Mouse (Mus musculus) mouse trophoblast stem cell (cell line): ENCODE data around the gene Masp1.

Experiments
- in situ Hi-C, 2 experiments: fragments of 300-500 bp; cut with MseI, MboI; formaldehyde crosslinking; loops; 2 replicates in 1 of 2; 3 replicates in 1 of 2; pipeline ENCODE4 v1.15.1; 2025

The Masp1 gene

DNA sequence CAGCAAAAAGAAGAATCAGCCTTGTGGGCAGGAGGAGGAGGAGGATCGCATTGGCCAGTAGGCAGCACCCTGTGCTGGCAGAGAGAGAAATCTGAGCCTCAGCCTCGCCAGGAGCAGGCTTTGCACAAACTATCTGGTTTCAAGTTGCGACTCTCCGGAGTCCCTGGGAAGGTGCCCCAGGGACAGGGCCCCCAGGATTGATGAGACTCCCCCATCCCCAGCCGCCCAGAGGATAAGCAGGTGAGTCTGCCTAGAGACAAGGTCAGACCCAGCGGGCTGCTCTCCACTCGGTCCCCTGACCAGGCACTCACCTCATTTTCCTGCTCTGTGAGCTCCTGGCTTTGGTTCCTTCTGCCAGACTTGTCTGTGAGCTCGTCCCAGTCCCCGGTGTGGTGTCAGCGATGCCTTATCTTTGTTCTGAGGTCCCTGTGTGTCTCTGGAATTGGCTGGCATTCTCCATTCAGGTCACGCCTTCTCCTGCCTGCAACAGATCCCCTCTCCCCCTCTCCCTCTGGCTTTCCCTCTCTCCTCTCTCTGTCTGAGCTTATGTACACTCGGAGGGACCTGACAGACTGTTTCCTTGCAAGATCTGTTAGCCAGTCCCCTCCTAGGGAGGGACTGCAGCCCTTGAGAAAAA is at the start of gene Masp1, which contains the start of gene Rtp4:
Gene Masp1 (minus strand): TSS at position 581 of the 637 bp plus-strand sequence.
Gene Rtp4 (plus strand): TSS at position 57 of the 637 bp plus-strand sequence.
- in situ Hi-C loops: no loop called here

DNA sequence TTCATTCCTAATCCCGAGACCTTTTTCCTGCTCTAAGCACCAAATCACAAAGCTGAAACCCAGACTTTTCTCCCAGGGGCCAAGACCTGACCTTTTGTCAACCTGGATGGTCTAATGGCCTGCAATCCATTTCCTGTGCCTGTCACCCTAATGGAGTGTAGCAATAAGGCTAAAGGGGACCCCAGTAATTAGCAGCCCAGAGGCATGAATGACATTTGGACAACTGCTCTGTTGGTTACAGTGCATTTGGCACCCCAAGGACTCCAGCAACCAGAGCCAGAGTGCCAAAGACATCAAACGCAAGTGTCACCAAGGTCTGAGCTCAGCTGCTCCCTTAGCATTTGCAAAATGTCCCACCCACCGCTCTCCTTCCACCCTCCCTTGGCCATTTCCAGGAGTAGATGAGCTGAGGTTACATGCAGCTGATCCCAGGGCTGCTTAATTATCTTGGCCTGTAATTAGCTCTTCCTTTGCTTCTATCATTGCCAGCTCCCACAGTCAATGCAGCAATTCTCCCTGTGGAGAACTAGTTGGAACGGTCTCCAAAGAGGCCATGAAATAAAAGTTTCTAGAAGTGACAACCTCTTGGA is 47.8 kb upstream of the Masp1 start:
- in situ Hi-C loops: no loop called here

DNA sequence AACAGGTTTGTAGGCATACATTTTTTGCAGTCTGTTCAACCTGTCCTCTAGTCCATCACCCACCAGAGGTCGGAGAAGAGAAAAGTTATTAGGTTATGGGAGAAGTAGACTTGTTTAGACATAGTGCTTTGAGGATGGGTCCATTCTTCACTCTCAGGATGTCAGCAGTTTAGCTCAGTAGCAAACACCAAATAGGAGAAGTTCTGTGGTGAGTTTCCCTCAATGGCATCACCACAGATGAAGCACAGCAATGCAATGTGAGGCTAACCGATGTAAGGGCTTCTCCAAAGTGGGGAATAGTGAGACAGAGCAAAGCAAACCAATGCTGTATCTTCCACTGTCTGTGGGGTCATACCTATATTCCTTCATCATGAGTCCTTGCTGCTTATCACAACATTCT is 37.1 kb upstream of the Masp1 start:
- in situ Hi-C loops: no loop called here

DNA sequence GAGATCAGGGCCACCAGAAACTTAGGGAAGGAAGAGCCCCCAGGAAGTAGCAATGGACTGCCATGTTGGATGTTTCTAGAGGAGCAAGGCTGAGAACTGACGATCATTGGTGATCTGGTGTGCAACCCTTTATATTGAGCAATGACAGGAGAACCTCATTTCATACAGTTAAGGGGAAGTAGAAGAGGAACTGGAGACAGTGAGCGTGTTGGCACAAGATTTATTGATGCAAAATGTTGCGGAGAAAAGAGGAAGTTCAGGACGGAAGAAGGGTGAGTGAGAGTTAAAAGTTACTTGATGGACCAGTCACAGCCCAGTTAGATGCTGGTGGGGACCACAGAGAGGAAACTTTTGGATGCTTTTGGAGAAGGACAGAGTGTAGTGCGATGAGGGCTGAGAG is 36.6 kb upstream of the Masp1 start:
- in situ Hi-C loops: no loop called here

DNA sequence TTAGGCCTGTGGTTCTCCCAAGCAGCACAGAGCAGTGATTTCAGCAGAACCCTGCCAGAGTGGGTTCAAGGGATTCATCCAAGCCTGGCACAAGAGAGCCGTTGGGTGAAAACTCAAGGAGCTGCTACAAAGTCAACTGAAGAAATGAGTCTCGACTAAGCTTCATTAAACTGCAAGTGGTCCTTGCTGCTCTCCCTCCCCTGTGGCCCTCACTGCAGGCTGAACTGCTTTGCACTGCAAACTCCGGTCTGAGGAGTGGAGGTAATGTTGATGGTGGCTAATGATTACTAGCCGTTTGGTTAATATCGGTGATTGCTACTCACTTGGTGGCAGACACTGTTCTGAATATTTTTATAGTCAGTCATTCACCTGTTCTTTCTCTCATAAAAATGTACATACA is 34.1 kb upstream of the Masp1 start:
- in situ Hi-C loops: no loop called here

DNA sequence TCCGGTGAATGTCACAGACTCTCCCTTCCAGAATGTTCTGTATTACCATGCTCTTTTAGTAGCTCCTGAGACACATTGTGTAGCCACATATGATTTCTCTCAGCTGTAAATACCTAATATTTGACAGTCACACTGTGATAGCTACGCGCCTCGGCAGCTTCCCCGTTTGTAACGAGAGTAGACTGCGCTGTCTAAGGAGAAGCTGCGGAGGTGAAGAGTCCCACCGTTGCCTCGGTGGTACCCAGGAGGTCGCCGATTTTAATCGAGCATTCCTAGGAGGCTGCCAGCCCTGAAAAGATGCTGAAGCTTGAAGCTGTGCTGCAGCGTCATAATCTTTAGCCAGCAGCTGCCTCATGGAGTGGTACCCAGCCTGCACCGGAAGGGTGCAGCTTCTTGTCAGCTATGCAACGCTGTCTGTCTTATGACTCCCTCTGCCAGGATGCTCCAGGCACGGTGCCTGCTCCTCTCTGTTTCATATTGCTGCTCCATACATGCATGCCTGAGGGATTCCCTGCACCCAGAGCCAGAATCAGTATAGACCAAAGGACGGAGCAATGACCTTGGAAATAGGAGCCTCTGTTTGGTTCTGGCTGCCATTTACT is 30.5 kb upstream of the Masp1 start:
- in situ Hi-C loops: no loop called here

DNA sequence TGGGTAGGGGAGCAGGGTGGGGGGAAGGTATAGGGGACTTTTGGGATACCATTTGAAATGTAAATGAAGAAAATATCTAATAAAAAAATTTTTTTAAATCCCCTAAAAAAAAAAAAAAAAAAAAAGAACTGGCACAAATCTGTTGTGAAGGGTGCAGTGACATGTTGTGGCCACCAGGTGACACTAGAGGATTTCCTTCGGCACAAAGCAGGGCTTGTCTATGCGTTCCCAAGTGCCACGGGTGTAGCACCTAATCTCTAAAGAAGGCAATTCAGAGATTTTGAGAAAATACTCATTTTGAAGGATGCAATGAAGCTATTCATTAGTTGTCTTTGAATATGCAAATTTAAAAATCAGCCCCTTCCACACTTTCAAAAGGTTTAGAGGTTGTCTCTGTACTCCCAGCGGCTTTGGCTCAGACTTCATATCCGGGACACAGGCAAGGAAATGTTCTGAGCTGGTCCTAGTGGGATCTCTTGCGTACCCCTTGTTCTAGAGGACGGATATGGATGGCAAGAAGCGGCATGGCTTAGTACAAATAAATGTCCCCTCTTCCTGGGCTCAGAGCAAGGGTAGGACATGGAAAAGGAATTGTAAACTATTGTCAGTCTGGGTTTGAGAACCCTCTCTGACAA is 29.8 kb upstream of the Masp1 start:
- in situ Hi-C loops: no loop called here

DNA sequence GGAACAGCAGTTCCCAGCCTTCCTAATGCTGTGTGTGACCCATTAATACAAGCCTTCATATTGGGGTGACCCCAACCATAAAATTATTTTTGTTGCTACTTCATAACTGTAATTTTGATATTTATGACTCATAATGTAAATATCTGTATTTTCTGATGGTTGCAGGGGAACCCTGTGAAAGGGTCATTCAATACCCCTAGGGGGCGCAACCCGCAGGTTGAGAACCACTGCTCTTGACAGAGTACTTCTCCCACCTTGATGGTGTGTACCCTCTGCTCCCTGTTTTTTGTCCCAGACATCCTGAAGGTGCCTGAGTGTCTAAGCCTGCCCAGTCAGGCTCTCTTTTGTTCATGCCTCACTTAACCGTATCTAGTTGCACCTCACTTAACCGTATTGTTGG is 27.2 kb upstream of the Masp1 start:
- in situ Hi-C loops: loop anchor here (5.0 to 10.0 kb wide), 3 partner anchors 93 to 407 kb away; no protein-coding TSS in a partner anchor

DNA sequence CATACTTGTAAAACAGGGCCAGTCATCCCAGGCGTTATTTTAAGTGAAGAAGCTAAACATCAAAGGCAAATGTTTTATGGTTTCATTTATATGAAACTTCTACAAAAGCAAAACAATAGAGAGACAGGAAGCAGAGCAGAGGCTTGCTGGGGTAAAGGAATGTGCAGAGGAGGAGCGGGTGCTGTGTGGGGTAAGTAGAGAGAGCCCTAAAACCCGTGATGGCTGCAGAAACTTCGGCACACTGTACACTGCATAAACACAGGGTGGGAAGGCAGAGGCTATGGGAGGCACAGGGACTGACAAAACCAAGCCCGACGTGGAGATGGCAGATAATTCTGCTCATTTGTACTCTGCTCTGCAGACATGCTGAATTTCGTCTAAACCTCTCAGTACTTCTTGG is 23.7 kb upstream of the Masp1 start:
- in situ Hi-C loops: loop anchor here (10.0 kb wide), 2 partner anchors 90 to 410 kb away; no protein-coding TSS in a partner anchor

DNA sequence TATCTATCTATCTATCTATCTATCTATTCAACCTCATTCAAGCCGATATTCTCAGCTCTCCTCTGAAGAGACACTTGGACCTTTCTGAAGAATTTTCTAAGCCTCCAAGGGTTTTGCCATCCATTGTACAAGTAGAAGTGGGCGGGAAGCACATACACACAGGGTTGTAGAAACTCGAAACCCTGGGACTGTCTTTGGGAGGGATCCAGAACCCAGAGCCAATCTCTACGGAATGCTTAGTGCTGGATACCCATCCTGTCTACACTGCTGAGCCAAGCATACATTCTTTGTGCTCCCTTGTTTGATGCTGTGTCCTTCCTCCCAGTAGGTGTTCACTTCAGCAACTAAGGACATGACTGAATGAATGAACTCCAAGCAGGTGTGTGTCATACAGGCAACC is 22.3 kb upstream of the Masp1 start:
- in situ Hi-C loops: loop anchor here (10.0 kb wide), 2 partner anchors 88 to 412 kb away; no protein-coding TSS in a partner anchor

DNA sequence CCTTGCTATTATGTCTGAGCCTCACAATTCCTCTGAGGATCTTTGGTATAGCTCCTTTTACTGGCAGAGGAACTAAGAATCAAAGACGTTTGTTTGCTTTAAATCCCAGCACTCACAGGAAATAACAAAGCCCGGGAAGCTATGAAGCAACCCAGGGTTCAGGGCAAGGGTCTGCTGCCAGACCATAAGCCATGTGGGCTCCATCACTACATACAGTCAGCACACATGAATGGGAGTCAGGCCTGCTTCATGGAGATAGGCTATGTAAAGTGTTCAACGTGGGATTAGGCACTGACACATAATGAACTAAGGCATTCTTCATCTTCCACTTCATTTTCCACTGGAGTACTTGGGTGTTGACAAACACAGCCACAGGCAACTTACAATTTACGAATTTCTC is 20.4 kb upstream of the Masp1 start:
- in situ Hi-C loops: loop anchor here (10.0 kb wide), 2 partner anchors 86 to 414 kb away; no protein-coding TSS in a partner anchor

DNA sequence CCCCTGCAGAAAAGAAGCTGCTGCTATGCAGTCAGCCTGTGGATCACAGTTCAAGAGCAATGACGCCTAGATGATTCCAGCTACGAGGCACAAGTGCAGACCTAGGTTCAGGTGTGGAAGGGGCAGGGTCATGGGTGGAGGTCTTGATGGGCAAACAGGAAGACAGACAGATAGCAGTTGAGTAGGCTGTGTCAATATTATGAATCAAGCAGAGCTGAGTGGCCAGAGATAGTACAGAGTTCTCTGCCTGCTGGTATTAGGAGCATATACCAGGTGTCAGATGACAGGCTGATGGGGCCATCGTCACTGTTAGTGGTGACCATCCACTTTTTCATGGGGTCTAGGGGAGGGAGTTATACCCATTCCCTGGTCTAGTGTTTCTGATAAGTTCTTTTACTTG is 13.1 kb upstream of the Masp1 start:
- in situ Hi-C loops: no loop called here

DNA sequence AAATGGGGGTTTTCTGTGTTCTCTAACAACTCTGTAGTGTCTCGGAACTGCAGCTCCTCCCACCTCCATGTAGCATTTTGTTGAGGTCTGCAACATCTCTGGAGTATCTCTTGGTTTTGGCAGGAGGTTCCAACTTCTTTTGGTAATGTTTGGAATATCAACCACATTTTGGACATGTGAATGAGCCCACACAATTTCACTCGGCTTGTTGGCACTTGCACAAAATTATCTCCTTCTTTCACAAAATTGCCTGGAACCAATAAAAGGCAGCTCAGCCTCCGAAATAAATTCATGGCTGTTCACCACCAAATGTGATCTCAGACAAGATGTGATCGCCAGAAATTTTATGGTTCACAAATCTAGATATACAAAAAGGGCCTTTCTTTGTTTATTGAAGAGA is 8.6 kb upstream of the Masp1 start:
- in situ Hi-C loops: no loop called here

DNA sequence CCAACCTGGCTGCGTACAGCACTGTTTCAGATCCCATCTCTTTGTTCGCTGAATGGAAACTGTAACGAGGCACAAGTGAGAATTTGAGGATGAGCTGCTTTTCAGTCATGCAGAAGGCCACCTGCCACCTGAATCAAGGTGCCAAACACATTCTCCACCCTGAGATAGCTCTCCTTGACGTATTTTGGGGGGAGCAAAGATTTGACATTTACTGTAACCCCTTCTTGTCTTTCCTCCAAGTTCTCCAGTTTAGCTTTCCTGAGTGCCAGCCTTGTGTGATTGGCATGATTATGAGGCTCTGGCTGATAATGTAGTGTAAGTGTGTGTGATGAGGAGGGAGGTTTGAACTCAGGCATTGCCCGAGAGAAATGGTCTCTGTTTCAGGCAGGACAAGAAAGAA is 1.5 kb upstream of the Masp1 start:
- in situ Hi-C loops: no loop called here

DNA sequence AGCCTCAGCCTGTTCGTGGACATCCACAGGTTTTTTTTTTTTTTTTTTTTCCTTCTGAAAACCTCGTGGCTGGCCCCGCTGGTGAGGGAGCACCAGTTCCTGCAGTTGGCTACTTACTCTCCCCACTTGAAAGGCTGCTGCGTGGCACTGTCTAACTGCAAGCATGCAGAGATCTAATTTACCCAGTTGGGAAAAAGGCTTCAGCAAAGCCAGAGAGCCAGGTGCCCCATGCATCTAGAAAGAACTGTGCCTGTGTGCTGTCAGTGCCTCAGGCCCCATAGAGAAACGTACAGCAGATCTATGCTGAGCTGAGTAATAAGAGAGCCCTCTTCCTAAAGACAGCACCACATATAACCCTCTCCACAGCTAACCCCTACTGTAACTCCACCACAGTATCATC is 477 bp upstream of the Masp1 start:
- in situ Hi-C loops: no loop called here

DNA sequence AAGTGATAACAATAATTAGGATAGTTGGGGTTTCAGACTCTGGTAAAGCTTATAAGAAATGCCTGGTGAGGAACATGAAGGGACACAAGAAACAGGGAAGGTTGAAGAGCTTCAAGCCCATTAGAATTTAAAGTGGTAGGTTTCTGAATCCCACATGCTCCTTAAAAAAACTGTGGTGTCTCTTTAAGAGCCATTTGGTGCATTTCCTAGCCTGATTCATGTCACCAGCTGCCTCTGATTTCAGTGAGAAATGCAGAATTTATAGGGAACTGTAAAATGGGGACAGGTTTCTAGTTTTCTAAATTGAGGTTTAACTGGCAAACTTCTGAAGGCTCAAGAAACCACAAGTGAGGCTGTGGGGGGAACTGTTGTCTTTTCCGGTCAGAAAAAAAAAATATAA is 844 bp downstream of the Masp1 start:
- in situ Hi-C loops: no loop called here

DNA sequence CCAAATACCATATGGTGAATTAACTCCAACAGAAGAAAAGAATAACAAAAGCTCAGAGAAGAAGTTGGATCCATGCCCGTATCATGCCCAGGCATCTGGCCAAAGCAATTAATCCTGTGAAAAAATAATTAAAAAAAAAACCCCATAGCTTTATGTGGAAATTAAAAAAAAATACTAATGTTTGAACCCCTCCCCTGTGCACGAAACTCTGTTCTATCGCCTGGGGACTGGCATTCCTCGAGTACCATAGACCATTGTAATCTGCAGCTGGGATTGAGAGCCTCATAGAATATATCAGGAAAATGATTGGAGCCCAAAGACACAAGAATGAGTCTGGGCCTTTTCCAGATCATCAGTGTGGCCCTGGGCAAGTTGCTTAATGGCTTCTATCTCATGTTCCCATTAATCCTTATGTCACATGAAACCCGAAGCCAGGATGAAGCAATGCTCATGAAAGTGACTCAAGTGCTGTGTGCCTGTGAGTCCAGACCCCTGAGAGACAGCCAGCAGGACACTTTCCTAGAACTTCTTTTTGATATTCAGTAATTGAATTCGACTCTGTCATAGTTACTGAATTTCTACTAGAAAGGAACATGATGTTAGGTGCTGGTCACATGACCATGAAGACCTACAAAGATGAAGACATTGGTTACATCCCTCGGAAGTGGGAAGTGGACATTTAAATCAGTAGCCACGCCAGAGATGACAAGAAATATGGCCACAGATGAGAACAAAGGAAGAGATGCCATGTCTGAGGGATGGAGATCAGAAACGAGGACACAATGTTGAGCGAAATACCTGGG is 1.8 kb downstream of the Masp1 start:
- in situ Hi-C loops: no loop called here

DNA sequence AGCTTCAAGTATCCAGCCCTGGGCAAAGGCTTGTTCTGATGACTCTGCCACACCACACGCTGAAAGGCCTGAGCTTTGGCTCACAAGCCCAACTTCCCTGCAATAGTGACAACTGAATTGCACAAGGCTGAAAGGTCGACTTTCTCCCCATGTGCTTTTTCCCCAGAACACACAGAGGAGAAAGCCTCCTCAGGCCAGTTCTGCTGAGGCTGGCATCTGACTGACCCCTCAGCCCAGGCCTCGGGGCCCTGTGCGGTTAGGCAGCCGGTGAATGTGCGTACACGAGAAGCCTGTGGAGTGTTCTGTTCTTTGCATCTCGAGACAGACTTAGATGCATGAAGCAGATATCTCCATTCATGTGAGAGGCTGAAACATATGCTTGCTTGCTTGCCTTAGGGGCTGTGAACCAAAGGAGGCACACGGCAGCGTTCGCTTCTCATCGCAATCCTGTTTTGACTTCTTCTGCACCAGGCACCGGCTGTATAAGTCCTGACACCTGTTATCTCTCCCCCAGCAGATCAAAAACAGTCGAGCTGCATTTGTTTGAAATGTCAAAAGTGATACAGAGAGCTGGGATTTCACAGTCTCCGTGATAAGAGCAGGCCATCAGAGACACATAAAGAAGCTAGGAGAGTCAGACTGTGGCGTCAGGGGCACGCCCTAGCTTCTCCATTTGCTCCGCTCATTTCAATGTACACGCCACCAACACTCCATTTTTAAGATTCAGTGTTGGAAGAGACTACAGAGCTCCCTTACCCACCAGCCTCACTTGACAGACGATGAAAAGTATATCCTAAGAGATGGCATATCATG is 2.7 kb downstream of the Masp1 start:
- in situ Hi-C loops: no loop called here

DNA sequence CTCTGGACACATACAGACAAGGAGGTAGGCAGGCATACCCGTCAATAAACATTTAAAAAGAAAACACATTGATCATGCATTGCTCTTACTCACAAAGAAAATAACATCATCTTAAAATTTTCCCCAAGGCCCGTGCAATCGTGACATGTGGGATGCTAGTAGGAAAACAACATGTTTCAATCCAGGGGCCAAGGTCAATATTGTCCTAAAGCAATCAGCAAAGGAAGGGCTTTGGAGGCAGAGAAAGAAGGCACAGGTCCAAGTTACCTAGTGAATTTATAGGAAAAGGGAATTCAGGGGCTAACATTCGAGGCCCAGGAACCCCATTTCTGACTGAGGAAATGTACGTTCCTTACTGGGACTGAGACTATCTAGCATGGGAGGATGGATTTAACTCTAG is 3.4 kb downstream of the Masp1 start:
- in situ Hi-C loops: no loop called here

DNA sequence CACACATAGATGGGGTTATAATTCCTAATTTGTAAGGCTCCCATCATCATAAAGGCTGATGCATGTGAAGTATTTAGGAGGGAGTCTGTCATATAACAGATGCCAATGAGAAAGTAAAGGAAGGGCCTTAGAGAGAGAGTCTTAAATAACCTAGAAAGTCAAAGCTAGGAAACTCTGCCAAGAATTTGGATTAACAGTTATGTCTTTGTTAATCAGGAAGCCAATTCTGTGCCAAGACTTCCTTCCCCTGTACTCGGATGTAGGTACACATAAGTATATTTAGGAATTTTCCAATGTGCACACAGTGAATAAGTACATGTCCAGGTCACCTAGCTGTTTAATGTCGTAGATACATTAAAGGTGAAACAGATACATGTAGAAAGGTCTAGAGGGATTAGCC is 4.0 kb downstream of the Masp1 start:
- in situ Hi-C loops: no loop called here

DNA sequence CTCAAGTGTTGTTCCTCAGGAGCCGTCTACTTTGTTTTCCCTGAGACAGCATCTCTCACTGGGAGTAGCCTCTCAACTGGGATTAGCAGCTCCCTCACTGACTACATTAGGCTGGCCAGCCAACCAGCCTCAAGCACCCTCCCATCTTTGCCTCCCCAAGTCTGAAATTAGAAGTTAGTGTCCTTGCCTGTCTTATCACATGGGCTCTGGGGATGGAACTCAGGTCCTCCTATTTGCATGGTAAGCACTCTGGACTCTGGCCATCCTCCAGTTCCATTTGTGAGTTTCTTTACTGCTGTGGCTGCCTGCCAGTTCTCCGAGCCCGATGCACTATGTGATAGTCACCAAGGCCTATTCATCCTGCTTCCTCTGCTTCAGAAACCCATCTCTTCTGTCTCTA is 4.8 kb downstream of the Masp1 start:
- in situ Hi-C loops: no loop called here
